Mouse (Mus musculus) MEL (cell line): ENCODE measurements at regions not wholly inside any gene's neighbourhood (a gene's known extent, or its start where the extent isn't known, plus 50 kb on each side); places are given as distances from the start of the nearest gene placed in this dataset.

ENCODE experiments used
- BHLHE40 ChIP-seq: IDR thresholded peaks from 2 replicates; pipeline ENCODE4 v1.6.1; 2012; ENCODE audit warnings: low read depth, mild to moderate bottlenecking, inconsistent platforms, low read length, improper control_type of control experiment, borderline replicate concordance
- CTCF ChIP-seq, 3 experiments: IDR thresholded peaks in 2 of 3; conservative IDR thresholded peaks in 1 of 3; 2 replicates each; pipeline ENCODE4 v1.5.1; 2011 to 2012; ENCODE audit warnings: low read length in 3 of 3, low read depth in 2 of 3, mild to moderate bottlenecking in 2 of 3, improper control_type of control experiment in 1 of 3, inconsistent platforms in 1 of 3, mixed read lengths in 1 of 3, moderate library complexity in 1 of 3; ENCODE audit not compliant: control insufficient read depth in 1 of 3, insufficient read depth in 1 of 3, poor library complexity in 1 of 3, severe bottlenecking in 1 of 3
- GATA1 ChIP-seq: IDR thresholded peaks from 2 replicates; pipeline ENCODE4 v1.6.1; 2011; ENCODE audit warnings: low read depth, low read length, improper control_type of control experiment
- HCFC1 ChIP-seq: IDR thresholded peaks from 2 replicates; pipeline ENCODE4 v1.6.1; 2012; ENCODE audit warnings: low read depth, mild to moderate bottlenecking, inconsistent platforms, low read length, improper control_type of control experiment, moderate library complexity
- MAX ChIP-seq: IDR thresholded peaks from 2 replicates; pipeline ENCODE4 v1.6.1; 2011; ENCODE audit warnings: low read length, improper control_type of control experiment
- POLR2A ChIP-seq, 2 experiments: IDR thresholded peaks; 2 replicates each; pipeline ENCODE4 v1.6.1; 2011 to 2012; ENCODE audit warnings: low read length in 2 of 2, mild to moderate bottlenecking in 2 of 2, control low read depth in 1 of 2, improper control_type of control experiment in 1 of 2, low read depth in 1 of 2, moderate library complexity in 1 of 2; ENCODE audit not compliant: control insufficient read depth in 1 of 2, insufficient read depth in 1 of 2, poor library complexity in 1 of 2
- POLR2AphosphoS2 ChIP-seq: IDR thresholded peaks from 2 replicates; pipeline ENCODE4 v1.6.1; 2011; ENCODE audit warnings: low read length, improper control_type of control experiment
- RCOR1 ChIP-seq: IDR thresholded peaks from 2 replicates; pipeline ENCODE4 v1.6.1; 2012; ENCODE audit warnings: low read depth, mild to moderate bottlenecking, inconsistent platforms, low read length, improper control_type of control experiment

DNA sequence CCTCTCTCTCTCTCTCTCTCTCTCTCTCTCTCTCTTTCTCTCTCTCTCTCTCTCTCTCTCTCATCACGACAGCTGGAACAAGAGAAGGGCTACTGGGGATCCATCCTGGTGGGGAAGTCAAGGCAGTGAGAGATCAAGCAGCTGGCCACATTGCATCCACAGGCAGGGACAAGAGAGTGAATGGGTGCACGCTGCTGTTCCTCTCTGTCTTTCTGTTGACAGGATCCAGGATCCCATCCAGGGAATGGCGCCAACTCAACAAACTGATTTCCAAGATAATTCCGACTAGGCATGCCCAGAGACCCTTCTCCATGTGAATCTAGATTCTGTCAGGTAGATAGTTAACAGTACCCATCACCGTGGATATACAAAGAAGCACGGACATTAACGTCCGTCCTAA, 222.5 kb downstream of the Zfp326 start:
- TF ChIP-seq POLR2AphosphoS2 = no peak
- no peak for TF ChIP-seq BHLHE40
- no peak for TF ChIP-seq POLR2A (IDR thresholded peaks at IDR 0.05; ENCODE audit: control insufficient read depth in 1 of 2, insufficient read depth in 1 of 2, low read depth in 1 of 2, low read length in 2 of 2, poor library complexity in 1 of 2)
- no peak for TF ChIP-seq HCFC1
- TF ChIP-seq CTCF (IDR thresholded peaks at IDR 0.05 in 2 of 3, conservative IDR thresholded peaks at IDR 0.05 in 1 of 3; ENCODE audit: control insufficient read depth in 1 of 3, insufficient read depth in 1 of 3, low read depth in 2 of 3, low read length in 3 of 3, poor library complexity in 1 of 3, severe bottlenecking in 1 of 3) = no peak
- no peak for TF ChIP-seq RCOR1
- TF ChIP-seq GATA1 = no peak
- TF ChIP-seq MAX = no peak
